Mouse (Mus musculus) forebrain, postnatal 0 days (tissue): ENCODE results near the gene Slc35e3. TPM values are rescaled to one million over a fixed set of nuclear protein-coding genes. Genes with fewer than 3 reads are reported as not detected.

Experiments
- ATAC-seq: fragments of 200-750 bp; cut with Nextera tagmentation; 2 replicates; pipeline ENCODE4 v1.8.0; 2017; ENCODE audit warnings: mild to moderate bottlenecking, moderate library complexity
- DNase-seq: peaks from one replicate; pipeline ENCODE4 v3.0.0-alpha.2; 2015
- H3K27ac ChIP-seq: fragments of 300-500 bp; sonication (generic); 2 replicates; pipeline ENCODE4 v1.5.1; 2014; ENCODE audit warnings: low read depth, mild to moderate bottlenecking, antibody characterized with exemption, low read length, moderate library complexity, mixed read lengths
- H3K27me3 ChIP-seq: fragments of 300-500 bp; sonication (generic); 2 replicates; pipeline ENCODE4 v1.6.1; 2014; ENCODE audit warnings: mild to moderate bottlenecking, low read length, mixed read lengths; ENCODE audit not compliant: insufficient read depth
- H3K36me3 ChIP-seq: fragments of 300-500 bp; sonication (generic); 2 replicates; pipeline ENCODE4 v1.6.1; 2014; ENCODE audit warnings: mild to moderate bottlenecking, moderate library complexity; ENCODE audit not compliant: insufficient read depth
- H3K4me1 ChIP-seq: fragments of 300-500 bp; sonication (generic); 2 replicates; pipeline ENCODE4 v1.6.1; 2014; ENCODE audit warnings: antibody characterized with exemption; ENCODE audit not compliant: insufficient read depth
- H3K4me2 ChIP-seq: fragments of 300-500 bp; sonication (generic); 2 replicates; pipeline ENCODE4 v1.6.1; 2014; ENCODE audit warnings: low read depth, mild to moderate bottlenecking, moderate library complexity
- H3K4me3 ChIP-seq: fragments of 300-500 bp; sonication (generic); 2 replicates; pipeline ENCODE4 v1.5.1; 2014; ENCODE audit warnings: low read depth, low read length, mixed read lengths
- H3K9ac ChIP-seq: fragments of 300-500 bp; sonication (generic); 2 replicates; pipeline ENCODE4 v1.6.1; 2014; ENCODE audit warnings: mild to moderate bottlenecking
- H3K9me3 ChIP-seq: fragments of 300-500 bp; sonication (generic); 2 replicates; pipeline ENCODE4 v1.6.1; 2016; ENCODE audit warnings: low read length
- CTCF ChIP-seq: sonication (generic); IDR thresholded peaks from 2 replicates; pipeline ENCODE4 v1.5.1; 2016; ENCODE audit warnings: antibody characterized with exemption, control low read depth, low read depth
- WGBS: fragments of 180-500 bp; shearing (Covaris S2); extraction: QIAGEN DNeasy Blood & Tissue Kit; methylation state at CpG from one replicate; pipeline ENCODE4 v1.1.7; 2014; 5-methylcytosine and 5-hydroxymethylcytosine counted together
- polyA plus RNA-seq: library from polyadenylated mRNA; unstranded; fragments of >200 nt; fragmentation: Nextera tagmentation; extraction: Ambion mirVana; gene quantifications from 2 replicates; pipeline ENCODE4 v1.2.1, GENCODE M21; 2015
- total RNA-seq: library from RNA; depleted of rRNA; stranded (reverse); fragments of >200 nt; gene quantifications from 2 replicates; pipeline ENCODE4 v1.2.3, GENCODE M21; 2014

The Slc35e3 gene
- total and polyA plus RNA-seq, 2 experiments from 2014 or later, result 22.9 to 28.3 TPM

- TF ChIP-seq CTCF, result no peak
- H3K4me2 ChIP-seq, result no peak overlapping the region
- no peaks in the 10 kb centered on the region for H3K4me1 ChIP-seq
- H3K9me3 ChIP-seq, result no peaks in the 10 kb centered on the region
- no peak for ATAC-seq
- H3K27me3 ChIP-seq, result no peaks in the 10 kb centered on the region
- H3K36me3 ChIP-seq, result peaks cover 74% of the 10 kb centered on the region
- WGBS, result 93% methylated on average over 5 of the region's 5 CpGs
- H3K9ac ChIP-seq, result no peak overlapping the region
- H3K27ac ChIP-seq, result no peak overlapping the region
- no peak overlapping the region for H3K4me3 ChIP-seq
- no peak for DNase-seq
These were observed 10.6 kb upstream of the Slc35e3 start for GRCm38 (mm10) chr10:117756784-117757183.

GRCm38 (mm10) chr10:117755799-117756467 lies 9.8 kb upstream of the Slc35e3 start:
- Histone ChIP-seq H3K36me3 (peaks cover 73% of the 10 kb centered on the region), H3K27ac (no peak overlapping the region), H3K27me3 (no peaks in the 10 kb centered on the region), H3K4me1 (no peaks in the 10 kb centered on the region), H3K9ac (no peak overlapping the region), H3K4me3 (no peak overlapping the region), H3K4me2 (no peak overlapping the region), H3K9me3 (no peaks in the 10 kb centered on the region)
- TF ChIP-seq CTCF, result no peak
- 98% methylated on average over 11 of the region's 11 CpGs for WGBS
- DNase-seq (no peak), ATAC-seq (no peak)

GRCm38 (mm10) chr10:117755086-117755798 lies 9.1 kb upstream of the Slc35e3 start:
- Histone ChIP-seq H3K27ac (no peak overlapping the region), H3K9me3 (no peaks in the 10 kb centered on the region), H3K36me3 (peaks cover 69% of the 10 kb centered on the region), H3K9ac (no peak overlapping the region), H3K27me3 (no peaks in the 10 kb centered on the region), H3K4me1 (no peaks in the 10 kb centered on the region), H3K4me3 (no peak overlapping the region), H3K4me2 (no peak overlapping the region)
- no peak for ATAC-seq
- 88% methylated on average over 13 of the region's 13 CpGs for WGBS
- no peak for TF ChIP-seq CTCF
- no peak for DNase-seq

- no peak for ATAC-seq
- Histone ChIP-seq H3K27me3 (no peaks in the 10 kb centered on the region), H3K4me1 (no peaks in the 10 kb centered on the region), H3K27ac (no peak overlapping the region), H3K4me3 (no peak overlapping the region), H3K36me3 (peaks cover 68% of the 10 kb centered on the region), H3K9ac (no peak overlapping the region), H3K9me3 (no peaks in the 10 kb centered on the region), H3K4me2 (no peak overlapping the region)
- no peak for TF ChIP-seq CTCF
- DNase-seq, result no peak
- 95% methylated on average over 7 of the region's 7 CpGs for WGBS
These were observed 8.4 kb upstream of the Slc35e3 start for GRCm38 (mm10) chr10:117754609-117754940.

- Histone ChIP-seq H3K9ac (no peak overlapping the region), H3K4me3 (no peak overlapping the region), H3K27ac (no peak overlapping the region), H3K36me3 (peaks cover 65% of the 10 kb centered on the region), H3K4me1 (no peaks in the 10 kb centered on the region), H3K9me3 (no peaks in the 10 kb centered on the region), H3K27me3 (no peaks in the 10 kb centered on the region), H3K4me2 (no peak overlapping the region)
- 97% methylated on average over 8 of the region's 8 CpGs for WGBS
- no peak for ATAC-seq
- DNase-seq, result no peak
- TF ChIP-seq CTCF, result no peak
These were observed 7.8 kb upstream of the Slc35e3 start for GRCm38 (mm10) chr10:117753711-117754608.

- no peak for DNase-seq
- no peaks in the 10 kb centered on the region for H3K27me3 ChIP-seq
- no peak overlapping the region for H3K4me3 ChIP-seq
- no peak overlapping the region for H3K4me2 ChIP-seq
- ATAC-seq, result no peak
- no peaks in the 10 kb centered on the region for H3K9me3 ChIP-seq
- no peaks in the 10 kb centered on the region for H3K4me1 ChIP-seq
- H3K36me3 ChIP-seq, result peaks cover 60% of the 10 kb centered on the region
- no peak for TF ChIP-seq CTCF
- no peak overlapping the region for H3K9ac ChIP-seq
- H3K27ac ChIP-seq, result no peak overlapping the region
- 98% methylated on average over 5 of the region's 5 CpGs for WGBS
These were observed 6.9 kb upstream of the Slc35e3 start for GRCm38 (mm10) chr10:117752851-117753647.
